Mouse (Mus musculus): ENCODE results near the gene Tet2.
"Not testable (repeated sequence)": the region's sequence is repeated elsewhere in the genome, so short reads cannot be mapped to it uniquely, and the experiment has no call there.

- not testable (repeated sequence) for TF ChIP-seq POLR2A (IDR thresholded peaks at IDR 0.05; ENCODE audit: borderline replicate concordance, low read depth, low read length); CTCF (IDR thresholded peaks at IDR 0.05; ENCODE audit: low read depth, low read length)
Measured at GRCm38 (mm10) chr3:133538499-133538898, 6.4 kb downstream of the Tet2 start.

All from bone marrow macrophage, adult 2 months (primary cell).